Mouse (Mus musculus): ENCODE measurements around the gene Krtap6-1. TPM values are rescaled to one million over a fixed set of nuclear protein-coding genes. Genes with fewer than 3 reads are reported as not detected.

Gene Krtap6-1
- not detected in 2 replicates for polyA plus RNA-seq (2012; rRNA removed)

DNA sequence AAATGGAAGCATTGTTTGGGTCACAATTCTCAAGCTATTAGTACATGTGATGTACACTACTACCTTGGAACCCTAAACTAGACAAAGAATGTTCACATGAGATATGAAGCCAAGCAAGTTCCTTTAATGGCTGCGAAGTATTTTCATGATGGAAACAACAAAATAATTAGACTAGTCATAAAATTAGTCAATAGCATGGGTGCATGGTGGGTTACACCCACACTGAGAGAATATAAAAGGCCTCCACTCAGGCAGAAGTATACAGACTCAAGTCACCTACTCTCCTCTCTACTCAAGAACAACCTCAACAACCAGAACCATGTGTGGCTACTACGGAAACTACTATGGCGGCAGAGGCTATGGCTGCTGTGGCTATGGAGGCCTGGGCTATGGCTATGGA is at the start of gene Krtap6-1:
Gene Krtap6-1, plus strand, starts transcription at position 301 of the 400 bp plus-strand sequence.

DNA sequence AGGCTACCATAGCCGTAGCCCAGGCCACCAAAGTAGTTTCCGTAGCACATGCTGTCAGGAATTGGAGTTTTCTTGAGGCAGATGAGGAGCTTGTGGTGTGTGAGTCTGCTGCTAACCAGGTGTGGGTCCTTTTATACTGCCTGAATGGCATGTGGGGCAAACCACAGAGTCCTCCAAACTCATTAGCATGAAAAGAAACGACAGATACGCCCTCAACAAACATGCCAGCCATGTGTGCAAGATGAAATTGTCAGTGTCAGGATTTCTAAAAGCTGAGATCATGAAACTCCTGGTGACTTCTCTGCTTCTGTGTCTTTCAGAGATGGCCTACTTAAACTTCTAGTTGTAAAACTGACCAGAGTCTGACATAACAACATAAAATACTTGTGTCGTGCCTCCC is 20.8 kb upstream of the Krtap6-1 start, which contains the start of gene Krtap22-2:
Gene Krtap22-2, minus strand, starts transcription at position 101 of the 400 bp plus-strand sequence.

DNA sequence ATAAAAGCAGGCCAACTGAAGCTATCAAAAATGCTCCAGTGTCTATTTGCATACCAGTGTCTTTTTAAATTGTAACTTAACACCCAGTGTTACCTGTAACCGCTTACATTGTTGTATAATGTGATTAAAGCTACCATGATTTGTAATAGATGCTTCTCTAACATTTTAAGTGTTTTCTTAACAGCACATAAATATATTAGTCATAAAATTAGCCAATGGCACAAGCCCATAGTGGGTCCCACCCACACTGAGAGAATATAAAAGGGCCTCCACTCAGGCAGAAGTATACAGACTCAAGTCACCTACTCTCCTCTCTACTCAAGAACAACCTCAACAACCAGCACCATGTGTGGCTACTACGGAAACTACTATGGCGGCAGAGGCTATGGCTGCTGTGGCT is 16.5 kb upstream of the Krtap6-1 start, which contains the start of gene Gm10229:
Gene Gm10229, plus strand, starts transcription at position 301 of the 400 bp plus-strand sequence.

DNA sequence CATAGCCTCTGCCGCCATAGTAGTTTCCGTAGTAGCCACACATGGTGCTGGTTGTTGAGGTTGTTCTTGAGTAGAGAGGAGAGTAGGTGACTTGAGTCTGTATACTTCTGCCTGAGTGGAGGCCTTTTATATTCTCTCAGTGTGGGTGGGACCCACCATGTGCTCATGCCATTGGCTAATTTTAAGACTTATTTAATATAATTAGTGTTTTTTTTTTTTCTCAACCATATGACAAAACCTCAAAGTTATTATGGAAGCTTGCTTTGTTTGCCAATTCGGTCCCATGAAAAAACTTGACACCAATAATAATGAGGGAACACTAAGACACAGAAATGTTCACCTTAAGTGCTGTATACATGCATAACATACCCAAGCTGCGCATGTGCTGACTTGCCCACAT is 9.9 kb downstream of the Krtap6-1 start, which contains the start of gene Gm10228:
Gene Gm10228, minus strand, starts transcription at position 101 of the 400 bp plus-strand sequence.

DNA sequence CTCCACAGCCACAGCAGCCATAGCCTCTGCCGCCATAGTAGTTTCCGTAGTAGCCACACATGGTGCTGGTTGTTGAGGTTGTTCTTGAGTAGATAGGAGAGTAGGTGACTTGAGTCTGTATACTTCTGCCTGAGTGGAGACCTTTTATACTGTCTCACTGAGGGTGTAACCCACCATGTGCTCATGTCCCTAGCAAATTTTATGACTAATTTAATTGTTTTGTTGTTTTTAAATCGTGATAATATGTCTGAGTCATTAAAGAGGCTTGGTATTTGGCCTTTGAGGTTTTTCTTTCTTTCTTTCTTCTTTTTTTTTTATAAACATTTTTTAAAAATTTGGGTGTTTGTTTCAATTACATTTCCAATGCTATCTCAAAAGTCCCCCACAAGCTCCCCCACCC is 16.3 kb downstream of the Krtap6-1 start, which contains the start of gene Krtap6-5:
Gene Krtap6-5, minus strand, starts transcription at position 101 of the 400 bp plus-strand sequence.

DNA sequence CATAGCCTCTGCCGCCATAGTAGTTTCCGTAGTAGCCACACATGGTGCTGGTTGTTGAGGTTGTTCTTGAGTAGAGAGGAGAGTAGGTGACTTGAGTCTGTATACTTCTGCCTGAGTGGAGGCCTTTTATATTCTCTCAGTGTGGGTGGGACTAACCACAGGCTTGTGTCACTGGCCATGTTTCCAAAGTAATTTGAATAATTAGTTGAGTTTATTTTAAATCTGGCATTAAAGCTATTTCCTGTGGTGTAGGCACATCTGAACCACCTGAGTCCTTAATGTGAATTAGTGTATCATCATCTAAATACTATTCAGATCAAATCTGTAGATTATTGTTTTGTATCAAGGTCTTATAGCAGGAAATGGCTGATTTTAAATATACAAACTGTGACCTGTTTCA is 32.4 kb downstream of the Krtap6-1 start, which contains the start of gene 1110025L11Rik:
Gene 1110025L11Rik, minus strand, starts transcription at position 101 of the 400 bp plus-strand sequence.

Other genes starting within 250 kb of the Krtap6-1 start
- not detected in 2 replicates for gene Gm20741, start 219.5 kb upstream of the Krtap6-1 start, polyA plus RNA-seq (2012; rRNA removed)
- not detected in 2 replicates for gene Krtap15, start 211.5 kb upstream of the Krtap6-1 start, polyA plus RNA-seq (2012; rRNA removed)
- not detected in 2 replicates for gene Krtap14, start 205.6 kb upstream of the Krtap6-1 start, polyA plus RNA-seq (2012; rRNA removed)
- gene Krtap19-1, start 162.3 kb upstream of the Krtap6-1 start, polyA plus RNA-seq (2012; rRNA removed): not detected in 2 replicates
- not detected in 2 replicates for gene Krtap19-2, start 157.4 kb upstream of the Krtap6-1 start, polyA plus RNA-seq (2012; rRNA removed)
- not detected in 2 replicates for gene Krtap19-3, start 153.7 kb upstream of the Krtap6-1 start, polyA plus RNA-seq (2012; rRNA removed)
- not detected in 2 replicates for gene Krtap19-4, start 146.6 kb upstream of the Krtap6-1 start, polyA plus RNA-seq (2012; rRNA removed)
- not detected in 2 replicates for gene Krtap19-5, start 135.2 kb upstream of the Krtap6-1 start, polyA plus RNA-seq (2012; rRNA removed)
- gene Krtap19-9b, start 99.4 kb upstream of the Krtap6-1 start, polyA plus RNA-seq (2012; rRNA removed): not detected in 2 replicates
- not detected in 2 replicates for gene Krtap16-3, start 68.8 kb upstream of the Krtap6-1 start, polyA plus RNA-seq (2012; rRNA removed)
- not detected in 2 replicates for gene Krtap22-2, start 20.9 kb upstream of the Krtap6-1 start, polyA plus RNA-seq (2012; rRNA removed)
- not detected in 2 replicates for gene Gm10229, start 16.4 kb upstream of the Krtap6-1 start, polyA plus RNA-seq (2012; rRNA removed)
- gene Gm10228, start 9.8 kb downstream of the Krtap6-1 start, polyA plus RNA-seq (2012; rRNA removed): not detected in 2 replicates
- not detected in 2 replicates for gene Krtap6-5, start 16.2 kb downstream of the Krtap6-1 start, polyA plus RNA-seq (2012; rRNA removed)
- not detected in 2 replicates for gene 1110025L11Rik, start 32.3 kb downstream of the Krtap6-1 start, polyA plus RNA-seq (2012; rRNA removed)
- gene Krtap6-3, start 52.3 kb downstream of the Krtap6-1 start, polyA plus RNA-seq (2012; rRNA removed): not detected in 2 replicates
- not detected in 2 replicates for gene Gm6358, start 109.2 kb downstream of the Krtap6-1 start, polyA plus RNA-seq (2012; rRNA removed)
- gene Gm10061, start 119.4 kb downstream of the Krtap6-1 start, polyA plus RNA-seq (2012; rRNA removed): not detected in 2 replicates
- gene Gm9789, start 126.3 kb downstream of the Krtap6-1 start, polyA plus RNA-seq (2012; rRNA removed): not detected in 2 replicates
- gene Gm7735, start 137.8 kb downstream of the Krtap6-1 start, polyA plus RNA-seq (2012; rRNA removed): not detected in 2 replicates
- gene 1110057P08Rik, start 143.0 kb downstream of the Krtap6-1 start, polyA plus RNA-seq (2012; rRNA removed): not detected in 2 replicates
- not detected in 2 replicates for gene Krtap20-2, start 174.2 kb downstream of the Krtap6-1 start, polyA plus RNA-seq (2012; rRNA removed)

All from liver, embryonic 14 days (tissue).